Mouse (Mus musculus) bone marrow macrophage, adult 2 months (primary cell): ENCODE data around the gene Nr1h3.

ENCODE experiments used
- CTCF ChIP-seq: IDR thresholded peaks from 2 replicates; pipeline ENCODE4 v1.5.1; 2012; ENCODE audit warnings: low read depth, mild to moderate bottlenecking, low read length, moderate library complexity
- POLR2A ChIP-seq: IDR thresholded peaks from 2 replicates; pipeline ENCODE4 v1.6.1; 2012; ENCODE audit warnings: mild to moderate bottlenecking, low read depth, low read length, borderline replicate concordance

DNA sequence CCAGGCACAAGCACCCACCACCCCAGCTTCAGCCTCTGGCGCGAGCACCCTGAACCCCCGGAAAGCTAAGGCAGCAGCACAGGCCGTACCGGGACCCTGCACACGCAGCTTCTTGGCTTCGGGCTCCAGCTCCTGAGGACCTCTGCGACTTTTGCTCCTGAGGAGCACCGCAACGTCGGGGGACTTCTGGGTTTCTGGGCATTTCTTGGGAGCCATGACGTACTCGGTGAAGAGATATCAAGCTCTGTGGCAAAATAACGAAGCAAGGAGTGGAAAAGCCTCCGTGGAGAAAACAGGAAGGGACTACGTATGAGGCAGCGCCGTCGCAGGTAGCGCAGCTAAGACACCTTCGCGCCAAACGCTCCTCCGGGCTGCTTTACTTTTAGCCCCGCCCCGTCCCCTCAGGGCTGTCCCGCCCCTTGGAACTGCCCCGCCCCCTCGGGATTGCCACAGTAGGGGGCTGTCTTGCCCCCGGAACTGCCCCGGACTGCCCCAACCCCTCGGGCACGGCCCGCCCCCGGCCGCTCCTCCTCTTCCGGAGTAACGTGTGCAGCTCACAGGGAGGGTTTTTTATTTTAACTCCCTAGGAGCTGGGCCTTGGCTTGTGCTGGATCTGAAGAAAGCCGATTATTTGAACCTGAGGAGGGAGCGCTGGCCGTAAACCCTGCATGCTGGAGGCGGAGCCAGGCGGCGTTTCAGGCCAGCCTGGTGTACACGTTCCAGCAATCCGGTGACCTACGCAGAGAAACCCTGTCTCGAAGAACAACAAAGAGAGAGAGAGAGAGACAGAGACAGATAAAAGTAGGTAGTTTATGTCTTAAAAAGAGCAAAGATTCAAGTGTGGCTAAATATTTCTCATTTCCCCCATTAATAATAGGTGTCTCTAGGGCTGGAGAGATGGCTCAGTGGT, 34.2 kb upstream of the Nr1h3 start, which contains the start of gene Ddb2:
- TF ChIP-seq CTCF (no peak), POLR2A (no peak)
